Mouse (Mus musculus) mesoderm, embryonic 11.5 days (tissue): Measurements from ENCODE around the gene Usp5.
"Not testable (repeated sequence)": the region's sequence is repeated elsewhere in the genome, so short reads cannot be mapped to it uniquely, and the experiment has no call there.

ENCODE experiments used
- DNase-seq: peaks from one replicate; pipeline ENCODE4 v3.0.0-alpha.2; 2012; ENCODE audit warnings: low read depth, low spot score

The Usp5 gene

GRCm38 (mm10) chr6:124840241-124841167, 11.2 kb upstream of the Usp5 start, which contains the start of gene Gnb3:
Gene Gnb3, minus strand, starts transcription at chr6:124840275.
- no peak for DNase-seq

GRCm38 (mm10) chr6:124839805-124840204, 10.5 kb upstream of the Usp5 start:
- DNase-seq, result no peak

GRCm38 (mm10) chr6:124836411-124836810, 7.1 kb upstream of the Usp5 start:
- DNase-seq, result no peak

- DNase-seq, result no peak
These were observed 6.2 kb upstream of the Usp5 start for GRCm38 (mm10) chr6:124835531-124835930.

DNA sequence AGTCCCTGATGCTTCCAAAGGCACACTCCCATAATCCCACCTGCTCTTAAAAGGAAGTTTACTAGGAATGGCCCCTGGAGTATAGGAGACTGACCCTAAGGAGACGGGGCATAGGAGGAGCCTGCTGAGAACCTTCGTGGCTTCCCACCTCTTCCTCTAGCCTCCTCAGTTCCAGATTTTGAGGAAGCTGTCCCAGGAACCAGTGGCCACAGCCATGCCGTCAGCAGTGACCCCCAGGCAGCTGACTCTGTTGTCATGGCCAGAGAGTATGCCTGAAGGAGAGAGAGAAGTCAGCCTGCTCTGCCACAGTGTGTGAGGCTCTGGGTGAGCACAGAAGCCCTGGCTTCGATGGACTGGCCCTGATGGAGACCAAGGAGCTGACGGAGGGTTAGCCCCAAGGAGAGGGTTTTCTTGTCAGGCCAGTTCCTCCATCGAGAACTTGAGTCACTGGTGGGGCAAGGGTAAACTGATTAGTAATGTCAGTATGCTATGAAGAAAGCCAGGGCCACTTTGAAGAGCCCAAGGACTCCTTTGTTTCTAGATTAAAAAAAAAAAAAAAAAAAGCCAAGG, 5.3 kb upstream of the Usp5 start:
- DNase-seq, result no peak

DNA sequence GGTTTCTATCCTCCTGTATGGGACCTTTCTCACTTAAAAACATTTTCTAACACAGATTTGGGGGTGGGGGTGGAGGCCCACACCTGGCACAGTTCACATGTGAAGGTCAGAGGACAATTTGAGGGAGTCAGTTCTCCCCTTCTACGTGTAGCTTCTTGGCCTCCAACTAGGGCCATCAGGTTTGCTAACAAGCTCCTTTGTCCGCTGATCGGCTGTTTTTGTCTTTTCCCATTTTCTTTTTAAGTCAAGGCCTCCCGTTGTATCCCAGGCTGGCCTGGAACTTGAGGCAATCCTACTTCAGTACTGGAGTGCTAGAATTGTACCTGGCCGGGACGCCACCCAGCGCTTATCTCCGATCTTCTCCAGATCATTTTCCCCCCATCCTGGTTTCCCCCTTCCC, 2.4 kb upstream of the Usp5 start:
- DNase-seq, result no peak

- DNase-seq, result not testable (repeated sequence)
These were observed 1.9 kb upstream of the Usp5 start for GRCm38 (mm10) chr6:124831199-124831598.

DNA sequence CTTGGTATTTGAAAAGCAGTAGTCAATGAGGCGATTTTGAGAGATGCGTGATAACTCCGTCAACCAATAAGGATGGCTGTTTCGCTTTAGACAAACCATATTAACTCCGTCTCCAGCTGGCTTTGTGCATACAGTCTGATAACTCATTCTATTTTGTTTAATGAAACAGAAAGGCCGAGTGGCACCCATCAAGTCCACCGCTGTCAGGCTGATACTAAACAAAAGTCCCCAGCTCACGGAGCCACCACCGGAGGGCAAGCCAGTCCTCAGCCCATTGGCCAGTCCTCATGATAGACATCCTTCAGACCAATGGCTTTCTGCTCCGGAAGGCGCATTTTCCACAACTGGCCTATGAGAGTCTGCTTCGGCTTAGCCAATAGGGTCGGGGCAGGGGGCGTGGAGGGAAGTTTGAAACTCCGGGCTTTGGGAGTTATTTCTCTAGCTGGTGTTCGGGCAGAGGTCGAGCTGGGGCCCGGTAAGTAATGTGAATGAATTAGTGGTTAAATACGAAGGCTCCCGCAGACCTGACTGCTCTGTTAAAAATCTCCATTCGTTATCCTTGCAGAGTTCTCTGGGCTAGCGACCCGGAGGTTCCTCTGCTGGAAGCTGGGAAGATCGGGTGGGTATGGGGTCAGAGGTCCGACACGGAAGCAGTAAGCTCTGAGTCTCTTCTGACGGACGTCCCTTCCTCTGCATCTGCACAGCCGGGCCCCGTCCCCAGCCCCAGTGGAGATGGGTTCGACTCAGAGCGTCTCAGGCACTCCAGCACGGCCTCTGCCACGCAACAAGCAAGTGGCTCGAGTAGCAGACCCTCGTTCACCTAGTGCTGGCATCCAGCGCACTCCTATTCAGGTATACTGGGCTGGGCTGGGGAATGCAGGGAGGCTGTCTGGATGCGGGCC, 766 bp upstream of the Usp5 start:
- peak; percentile 96 for DNase-seq

DNA sequence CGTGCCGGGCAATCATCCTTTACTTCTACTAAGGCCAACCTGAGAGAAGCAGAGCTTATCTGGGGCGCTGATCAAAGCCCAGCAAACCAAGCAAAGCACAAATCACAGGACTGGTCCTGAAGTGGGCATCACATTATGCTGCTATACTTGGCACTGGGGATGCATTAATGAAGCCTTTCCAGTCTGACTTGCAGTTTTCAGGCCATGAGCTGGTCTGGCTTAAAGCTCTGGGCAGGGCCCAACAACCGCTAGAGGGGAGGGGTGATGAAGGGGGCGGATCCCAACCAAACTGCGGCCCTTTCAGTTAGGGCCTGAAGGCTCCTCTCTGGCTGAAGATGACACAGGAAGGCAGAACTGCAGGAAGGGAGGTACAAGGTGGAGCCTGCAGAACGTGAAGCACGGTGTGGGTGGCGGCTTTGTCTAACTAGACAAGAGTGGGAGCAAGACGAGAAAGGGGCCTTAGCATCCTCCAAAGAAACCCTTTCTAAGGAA, 1.1 kb downstream of the Usp5 start:
- no peak for DNase-seq

GRCm38 (mm10) chr6:124822049-124822448, 7.2 kb downstream of the Usp5 start:
- no peak for DNase-seq

- DNase-seq, result no peak
These were observed 8.4 kb downstream of the Usp5 start for GRCm38 (mm10) chr6:124820891-124821290.

DNA sequence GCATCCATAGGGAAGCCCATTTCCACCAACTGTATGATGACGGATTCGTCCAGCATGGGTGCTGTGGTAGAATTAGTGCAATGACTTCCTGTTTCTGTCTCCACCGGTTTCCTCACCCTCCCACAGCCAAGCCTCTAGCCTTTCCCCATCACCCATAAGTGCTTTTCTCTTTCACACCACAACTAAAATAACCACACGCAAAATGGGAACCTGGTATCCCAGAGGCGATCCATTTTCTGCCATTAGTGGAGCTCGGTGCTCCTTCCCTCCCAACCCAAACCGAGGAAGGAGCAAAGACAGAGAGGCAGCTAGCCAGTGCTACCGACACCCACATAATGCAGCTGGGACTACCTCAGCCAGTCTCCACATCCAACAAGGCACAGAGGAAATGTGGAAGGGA, 11.3 kb downstream of the Usp5 start:
- DNase-seq, result no peak

DNA sequence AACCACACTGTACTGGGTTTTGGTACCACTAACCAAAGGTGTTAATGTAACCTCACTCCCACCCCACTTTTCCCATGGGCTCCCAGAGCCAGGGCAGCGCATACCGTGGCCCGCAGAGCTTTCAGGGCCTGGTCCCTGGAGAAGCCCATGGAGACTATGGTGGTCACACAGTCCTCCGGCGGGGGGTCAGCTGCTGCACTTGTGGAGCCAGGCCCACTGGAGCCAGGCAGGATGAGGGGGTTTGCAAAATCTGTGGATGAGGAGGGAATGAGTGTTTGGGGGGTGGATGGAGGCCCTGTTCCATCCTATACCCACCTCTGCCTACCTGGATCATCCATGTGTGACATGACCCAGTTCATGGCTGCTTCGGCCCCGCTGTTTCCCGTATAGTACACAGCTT, 11.7 kb downstream of the Usp5 start:
- no peak for DNase-seq

DNA sequence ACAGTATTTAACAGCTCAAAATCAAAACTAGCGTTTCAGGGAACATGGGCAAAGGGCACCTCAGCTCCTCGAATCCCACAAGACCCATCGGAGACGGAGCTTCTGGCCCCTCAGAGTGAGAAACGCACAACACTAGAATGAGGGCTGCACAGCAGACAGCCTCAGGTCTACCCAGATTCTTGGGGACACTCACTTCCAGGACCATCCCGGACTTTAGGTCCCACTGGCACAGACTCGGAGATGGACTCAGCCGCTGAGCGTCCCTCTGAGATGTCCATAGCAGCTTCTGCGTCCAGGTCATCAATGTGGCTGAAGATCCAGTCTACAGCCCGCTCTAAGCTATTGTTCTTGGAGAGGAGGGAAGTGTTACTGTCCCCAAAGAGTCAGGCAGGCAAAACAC, 12.2 kb downstream of the Usp5 start:
- no peak for DNase-seq

- no peak for DNase-seq
These were observed 12.7 kb downstream of the Usp5 start for GRCm38 (mm10) chr6:124816611-124817010.

DNA sequence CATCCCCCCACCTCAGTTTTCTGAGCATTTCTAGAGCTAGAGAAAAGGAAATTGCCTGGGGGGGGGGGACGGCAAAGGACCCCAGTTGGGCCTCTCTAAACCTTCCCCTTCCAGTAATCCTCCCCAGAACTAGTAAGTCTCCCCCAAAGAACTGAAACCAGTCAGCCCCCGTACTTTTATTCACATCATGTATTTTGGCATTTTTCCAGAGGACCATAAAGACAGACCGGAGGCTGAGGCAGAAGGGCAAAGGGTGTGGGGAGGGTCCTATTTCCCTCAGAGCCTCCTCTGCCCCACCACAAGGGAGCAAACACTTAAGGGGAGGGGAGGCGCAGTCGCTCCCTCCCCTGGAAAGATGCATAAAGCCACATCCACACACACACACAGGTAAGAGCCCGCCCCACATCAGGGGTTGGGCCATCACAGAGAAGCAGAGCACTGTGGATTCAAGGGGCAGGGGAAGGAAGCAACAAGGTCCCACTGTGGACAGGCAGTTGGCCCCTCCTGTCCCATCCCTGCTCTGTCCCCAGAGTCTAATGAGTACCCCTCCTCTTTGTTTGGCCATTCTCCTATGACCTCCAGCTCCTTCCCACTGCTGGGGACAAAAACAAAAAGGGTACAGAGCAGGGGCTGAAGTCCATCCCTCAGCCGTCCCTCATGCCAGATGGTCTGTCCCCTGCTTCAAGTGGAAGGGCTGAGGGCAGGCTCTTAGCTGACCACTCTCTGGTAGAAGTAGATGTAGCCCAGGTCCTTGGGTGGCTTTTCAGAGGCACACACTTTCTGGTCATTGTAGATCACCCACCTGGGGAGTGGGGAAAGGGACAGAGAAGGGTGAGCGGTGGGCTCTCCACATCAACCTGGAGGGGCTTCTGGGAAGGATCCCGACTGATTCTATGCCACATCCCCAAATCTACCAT, 14.2 kb downstream of the Usp5 start:
- no peak for DNase-seq

- DNase-seq, result no peak
These were observed 14.8 kb downstream of the Usp5 start for GRCm38 (mm10) chr6:124814448-124814847.

DNA sequence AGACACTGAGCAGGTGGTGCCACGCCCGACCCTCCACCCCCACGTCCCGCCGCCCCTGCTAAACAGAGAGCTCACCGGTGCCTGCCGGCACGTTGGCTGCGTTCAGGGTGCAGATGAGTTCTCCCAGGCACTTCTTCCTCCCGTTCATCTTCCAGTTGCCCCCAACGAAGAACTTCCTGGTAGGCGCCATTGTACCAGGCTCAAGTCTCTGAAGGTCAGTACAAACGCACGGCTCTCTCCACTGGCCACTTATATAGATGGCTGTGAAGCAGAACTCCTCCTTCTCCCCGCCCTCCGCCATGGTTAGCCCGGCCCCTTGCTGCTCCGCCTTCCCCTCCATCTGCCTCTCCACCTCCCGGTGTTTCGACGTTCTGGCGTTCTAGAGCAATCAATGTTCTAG, 15.4 kb downstream of the Usp5 start, which contains the start of gene Tpi1:
TSS of gene Tpi1 (minus strand) at position 364 of the 400 bp plus-strand sequence.
- DNase-seq, result peak; percentile 89

DNA sequence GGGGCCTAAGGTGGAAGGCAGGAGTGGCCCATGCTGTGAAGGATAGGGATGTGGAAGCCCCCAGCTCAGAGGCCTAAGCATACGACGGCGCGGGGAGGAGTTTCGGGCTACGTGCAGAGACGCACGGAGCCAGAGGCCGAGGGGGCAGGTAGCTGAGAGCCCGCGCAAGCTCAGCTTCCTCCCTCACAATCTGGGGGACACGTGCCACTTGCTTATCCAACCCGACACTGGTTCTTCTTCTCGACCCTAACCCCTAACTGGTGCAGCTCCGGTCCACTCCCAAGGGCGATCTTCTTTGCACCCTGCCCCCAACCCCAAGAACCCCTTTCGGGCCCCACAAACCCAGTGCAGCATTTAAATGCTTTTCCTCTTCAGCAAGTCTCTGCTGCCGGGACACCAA, 15.8 kb downstream of the Usp5 start:
- peak; percentile 75 for DNase-seq

DNA sequence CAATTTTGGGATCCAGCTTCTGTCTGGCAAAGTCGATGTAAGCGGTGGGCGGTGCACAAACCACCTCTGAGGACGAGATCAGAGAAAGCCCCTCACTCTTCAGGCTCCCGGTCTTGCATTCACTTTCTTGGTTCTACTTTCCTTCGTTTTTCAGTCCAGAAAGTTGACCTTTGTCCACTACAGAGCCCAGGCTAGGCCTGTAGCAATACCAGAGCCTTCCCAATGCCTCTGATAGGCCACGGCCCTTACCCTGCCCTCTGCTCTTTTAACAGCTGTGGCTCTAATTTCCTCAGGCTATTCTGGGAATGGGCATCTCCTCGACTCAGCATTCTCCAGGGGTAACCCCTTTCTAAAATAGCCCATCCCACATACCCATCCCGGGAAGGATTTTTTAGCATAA, 16.4 kb downstream of the Usp5 start:
- no peak for DNase-seq
